8 mouse cellular contexts compared by ENCODE assay signal in the genomic region with DNA sequence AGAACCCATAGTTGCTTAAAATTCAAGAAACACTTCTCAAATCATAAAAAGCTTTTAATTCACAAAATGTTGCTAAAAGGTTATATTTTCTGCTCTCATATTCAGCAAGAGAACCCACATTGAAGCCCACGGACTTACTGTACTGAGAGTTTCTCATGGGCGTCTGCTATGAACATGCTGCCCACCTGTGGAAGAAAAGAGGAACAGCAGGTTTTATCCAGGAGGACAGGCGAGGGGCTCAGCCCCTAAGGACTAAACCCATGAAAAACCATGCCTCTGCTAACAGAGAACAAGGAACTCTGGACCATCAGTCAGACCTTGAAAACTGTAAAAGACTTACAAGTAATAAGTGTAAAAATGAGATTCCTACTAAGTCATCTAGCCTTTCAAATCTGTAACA. TPM values are rescaled to one million over a fixed set of nuclear protein-coding genes. Genes with fewer than 3 reads are reported as not detected.
DNase-seq lines count a peak whose midpoint lies in the region; ATAC-seq and TF ChIP-seq lines count a peak whose summit lies in the region.

No protein-coding gene starts in this region.

- no peak overlapping the region for H3K4me3 ChIP-seq in forebrain, embryonic 14.5 days (ENCODE audit: low read depth, low read length)
- H3K4me3 ChIP-seq in forebrain, embryonic 11.5 days (ENCODE audit: low read depth, low read length), result no peak overlapping the region
- no peak overlapping the region for H3K4me3 ChIP-seq in midbrain, embryonic 14.5 days (replicated peaks; ENCODE audit: low read depth, low read length)
- no peak overlapping the region for H3K4me3 ChIP-seq in midbrain, embryonic 15.5 days
- no peak overlapping the region for H3K4me3 ChIP-seq in stomach, postnatal 0 days (ENCODE audit: low read depth, low read length)

- no peaks in the 10 kb centered on the region for H3K27me3 ChIP-seq in forebrain, embryonic 14.5 days (replicated peaks; ENCODE audit: control insufficient read depth, insufficient read depth, low read length)
- no peaks in the 10 kb centered on the region for H3K27me3 ChIP-seq in forebrain, embryonic 11.5 days (ENCODE audit: control insufficient read depth, insufficient read depth, low read length)
- H3K27me3 ChIP-seq in midbrain, embryonic 14.5 days (ENCODE audit: control insufficient read depth, insufficient read depth, low read length), result no peaks in the 10 kb centered on the region
- H3K27me3 ChIP-seq in midbrain, embryonic 15.5 days (replicated peaks), result no peaks in the 10 kb centered on the region
- no peaks in the 10 kb centered on the region for H3K27me3 ChIP-seq in stomach, postnatal 0 days (ENCODE audit: control insufficient read depth, insufficient read depth, low read length)

- no peak overlapping the region for H3K27ac ChIP-seq in forebrain, embryonic 14.5 days (ENCODE audit: low read depth, low read length)
- no peak overlapping the region for H3K27ac ChIP-seq in forebrain, embryonic 11.5 days (ENCODE audit: low read depth, low read length)
- no peak overlapping the region for H3K27ac ChIP-seq in midbrain, embryonic 14.5 days (replicated peaks; ENCODE audit: low read depth, low read length)
- no peak overlapping the region for H3K27ac ChIP-seq in midbrain, embryonic 15.5 days
- H3K27ac ChIP-seq in stomach, postnatal 0 days (replicated peaks), result no peak overlapping the region

- peaks cover 23% of the 10 kb centered on the region for H3K36me3 ChIP-seq in forebrain, embryonic 14.5 days (ENCODE audit: control insufficient read depth, insufficient read depth, low read length)
- no peaks in the 10 kb centered on the region for H3K36me3 ChIP-seq in forebrain, embryonic 11.5 days (ENCODE audit: control insufficient read depth, insufficient read depth, low read length)
- peaks cover 49% of the 10 kb centered on the region for H3K36me3 ChIP-seq in midbrain, embryonic 14.5 days (ENCODE audit: control insufficient read depth, insufficient read depth, low read length)
- peaks cover 7% of the 10 kb centered on the region; the same call in 1 of the 2 replicates for H3K36me3 ChIP-seq in midbrain, embryonic 15.5 days (replicated peaks)
- H3K36me3 ChIP-seq in stomach, postnatal 0 days (ENCODE audit: control insufficient read depth, insufficient read depth, low read length), result peaks cover 2% of the 10 kb centered on the region; the same call in 1 of the 2 replicates

- DNase-seq in forebrain, embryonic 14.5 days (ENCODE audit: low spot score), result peak; percentile 81
- DNase-seq in forebrain, embryonic 11.5 days (ENCODE audit: low spot score), result no peak
- DNase-seq in midbrain, embryonic 14.5 days, result peak; percentile 85
- peak; percentile 25 to 46 for DNase-seq in cerebellum, postnatal 25 days
- DNase-seq in left cerebral cortex, postnatal 14 days (ENCODE audit: low spot score in 2 of 2), result peak; percentile 59 to 62
- no peak for DNase-seq in stomach, postnatal 0 days (ENCODE audit: low spot score)
- DNase-seq in urinary bladder, postnatal 36 days (ENCODE audit: low spot score in 2 of 2), result no peak

- H3K9ac ChIP-seq in forebrain, embryonic 14.5 days (ENCODE audit: low read length), result no peak overlapping the region
- H3K9ac ChIP-seq in forebrain, embryonic 11.5 days (ENCODE audit: low read length), result no peak overlapping the region
- no peak overlapping the region for H3K9ac ChIP-seq in midbrain, embryonic 14.5 days (replicated peaks; ENCODE audit: low read length)
- H3K9ac ChIP-seq in midbrain, embryonic 15.5 days, result no peak overlapping the region
- H3K9ac ChIP-seq in stomach, postnatal 0 days (ENCODE audit: low read length), result no peak overlapping the region

- 1% methylated on average over 3 of the region's 3 CpGs for WGBS in forebrain, embryonic 14.5 days
- 14% methylated on average over 3 of the region's 3 CpGs for WGBS in forebrain, embryonic 11.5 days
- 7% methylated on average over 3 of the region's 3 CpGs for WGBS in midbrain, embryonic 14.5 days
- 4% methylated on average over 3 of the region's 3 CpGs for WGBS in midbrain, embryonic 15.5 days
- 13% methylated on average over 3 of the region's 3 CpGs for WGBS in stomach, postnatal 0 days

- H3K9me3 ChIP-seq in forebrain, embryonic 14.5 days (replicated peaks; ENCODE audit: control insufficient read depth, low read length), result no peaks in the 10 kb centered on the region
- no peaks in the 10 kb centered on the region for H3K9me3 ChIP-seq in forebrain, embryonic 11.5 days (ENCODE audit: control insufficient read depth, low read length)
- H3K9me3 ChIP-seq in midbrain, embryonic 14.5 days (ENCODE audit: control insufficient read depth, low read length), result no peaks in the 10 kb centered on the region
- no peaks in the 10 kb centered on the region for H3K9me3 ChIP-seq in midbrain, embryonic 15.5 days
- no peaks in the 10 kb centered on the region for H3K9me3 ChIP-seq in stomach, postnatal 0 days (ENCODE audit: control insufficient read depth, low read length)

- intact Hi-C loops in left cerebral cortex, postnatal 14 days (cut with DNase I), result loop anchor here (2.0 kb wide), 1 partner anchor 140 kb away; no protein-coding TSS in a partner anchor

- no peak for TF ChIP-seq EP300 in stomach, postnatal 0 days (optimal IDR thresholded peaks at IDR 0.05)

- H3K4me1 ChIP-seq in forebrain, embryonic 14.5 days (ENCODE audit: control insufficient read depth, insufficient read depth, low read length), result no peaks in the 10 kb centered on the region
- H3K4me1 ChIP-seq in forebrain, embryonic 11.5 days (replicated peaks; ENCODE audit: control insufficient read depth, insufficient read depth, low read length), result no peaks in the 10 kb centered on the region
- H3K4me1 ChIP-seq in midbrain, embryonic 14.5 days (ENCODE audit: control insufficient read depth, insufficient read depth, low read length), result no peaks in the 10 kb centered on the region
- no peaks in the 10 kb centered on the region for H3K4me1 ChIP-seq in midbrain, embryonic 15.5 days
- no peaks in the 10 kb centered on the region for H3K4me1 ChIP-seq in stomach, postnatal 0 days (replicated peaks; ENCODE audit: control insufficient read depth, insufficient read depth)

- ATAC-seq in forebrain, embryonic 14.5 days, result no peak
- ATAC-seq in forebrain, embryonic 11.5 days (replicated peaks; ENCODE audit: low FRiP score), result no peak
- no peak for ATAC-seq in midbrain, embryonic 14.5 days (ENCODE audit: low FRiP score, low TSS enrichment)
- no peak for ATAC-seq in midbrain, embryonic 15.5 days (replicated peaks)
- no peak for ATAC-seq in stomach, postnatal 0 days (ENCODE audit: low FRiP score, low TSS enrichment)

- TF ChIP-seq CTCF in stomach, postnatal 0 days (IDR thresholded peaks at IDR 0.05; ENCODE audit: low read depth), result peak; percentile 90

- no peak overlapping the region for H3K4me2 ChIP-seq in forebrain, embryonic 14.5 days (ENCODE audit: low read length)
- H3K4me2 ChIP-seq in forebrain, embryonic 11.5 days (ENCODE audit: low read depth, low read length, severe bottlenecking), result no peak overlapping the region
- H3K4me2 ChIP-seq in midbrain, embryonic 14.5 days (ENCODE audit: low read length), result no peak overlapping the region
- H3K4me2 ChIP-seq in midbrain, embryonic 15.5 days, result no peak overlapping the region
- H3K4me2 ChIP-seq in stomach, postnatal 0 days (replicated peaks; ENCODE audit: low read depth), result no peak overlapping the region

RNA-seq across cellular contexts. Expression of a gene that starts 45.0 kb away (rescaled TPM):
- polyA plus RNA-seq in forebrain, embryonic 14.5 days (2014; fragmentation: Nextera tagmentation; extraction: Ambion mirVana), result 17.0 and 19.4 TPM in 2 replicates
- polyA plus RNA-seq in forebrain, embryonic 11.5 days (2014; fragmentation: Nextera tagmentation; extraction: Ambion mirVana), result 17.2 and 19.4 TPM in 2 replicates
- polyA plus RNA-seq in midbrain, embryonic 14.5 days (2014; fragmentation: Nextera tagmentation; extraction: Ambion mirVana), result 18.6 and 21.8 TPM in 2 replicates
- 25.4 and 25.9 TPM in 2 replicates for polyA plus RNA-seq in midbrain, embryonic 15.5 days (2015; fragmentation: Nextera tagmentation; extraction: Ambion mirVana)
- 10 to 100 TPM; 20.8 to 21.9 TPM for total RNA-seq in left cerebral cortex, postnatal 14 days (2021)
- polyA plus RNA-seq in stomach, postnatal 0 days (2015; fragmentation: Nextera tagmentation; extraction: Ambion mirVana), result 7.5 and 8.2 TPM in 2 replicates

RNA-seq across cellular contexts. Expression of a gene that starts 50.0 kb away (rescaled TPM):
- 0.98 and 1.4 TPM in 2 replicates for polyA plus RNA-seq in forebrain, embryonic 14.5 days (2014; fragmentation: Nextera tagmentation; extraction: Ambion mirVana)
- polyA plus RNA-seq in forebrain, embryonic 11.5 days (2014; fragmentation: Nextera tagmentation; extraction: Ambion mirVana), result 2.5 and 3.7 TPM in 2 replicates
- polyA plus RNA-seq in midbrain, embryonic 14.5 days (2014; fragmentation: Nextera tagmentation; extraction: Ambion mirVana), result 1.4 and 1.5 TPM in 2 replicates
- 3.9 and 4.0 TPM in 2 replicates for polyA plus RNA-seq in midbrain, embryonic 15.5 days (2015; fragmentation: Nextera tagmentation; extraction: Ambion mirVana)
- 1 to 10 TPM; 3.8 to 4.6 TPM for total RNA-seq in left cerebral cortex, postnatal 14 days (2021)
- 4.9 and 5.1 TPM in 2 replicates for polyA plus RNA-seq in stomach, postnatal 0 days (2015; fragmentation: Nextera tagmentation; extraction: Ambion mirVana)

Comparison
In these comparisons a context has a peak if more than half of its experiments do, and no peak if none do; other contexts are left out.
1. DNase-seq: peak in forebrain, embryonic 14.5 days (single experiment), midbrain, embryonic 14.5 days (single experiment), cerebellum, postnatal 25 days (2 of 2) and left cerebral cortex, postnatal 14 days (2 of 2); none in forebrain, embryonic 11.5 days (single experiment), stomach, postnatal 0 days (single experiment) and urinary bladder, postnatal 36 days (0 of 2).